Mouse (Mus musculus): Measurements from ENCODE around the gene March4.

March4 gene

GRCm38 (mm10) chr1:72449752-72450151, 87.0 kb downstream of the March4 start:
- DNase-seq (ENCODE audit: low spot score in 2 of 2) = no peak

- no peak for DNase-seq (ENCODE audit: low spot score in 2 of 2)
Observed at GRCm38 (mm10) chr1:72442747-72443146, 94.0 kb downstream of the March4 start.

- peak; percentile 18 to 34 for DNase-seq (ENCODE audit: low spot score in 2 of 2)
Observed at GRCm38 (mm10) chr1:72439146-72439545, 97.6 kb downstream of the March4 start.

- DNase-seq (ENCODE audit: low spot score in 2 of 2) = no peak
Observed at GRCm38 (mm10) chr1:72436967-72437366, 99.8 kb downstream of the March4 start.

GRCm38 (mm10) chr1:72434510-72434909, 102.2 kb downstream of the March4 start:
- no peak for DNase-seq (ENCODE audit: low spot score in 2 of 2)

GRCm38 (mm10) chr1:72432579-72432978, 104.2 kb downstream of the March4 start:
- DNase-seq (ENCODE audit: low spot score in 2 of 2) = no peak

GRCm38 (mm10) chr1:72429107-72429807, 107.5 kb downstream of the March4 start:
- no peak for DNase-seq (ENCODE audit: low spot score in 2 of 2)

- DNase-seq (ENCODE audit: low spot score in 2 of 2) = no peak
Observed at GRCm38 (mm10) chr1:72428526-72428925, 108.2 kb downstream of the March4 start.

GRCm38 (mm10) chr1:72426456-72426855, 110.3 kb downstream of the March4 start:
- DNase-seq (ENCODE audit: low spot score in 2 of 2) = no peak

- DNase-seq (ENCODE audit: low spot score in 2 of 2) = no peak
Observed at GRCm38 (mm10) chr1:72422121-72422520, 114.6 kb downstream of the March4 start.

- DNase-seq (ENCODE audit: low spot score in 2 of 2) = no peak
Observed at GRCm38 (mm10) chr1:72420220-72420619, 116.5 kb downstream of the March4 start.

- no peak for DNase-seq (ENCODE audit: low spot score in 2 of 2)
Observed at GRCm38 (mm10) chr1:72418744-72419655, 117.7 kb downstream of the March4 start.

- DNase-seq (ENCODE audit: low spot score in 2 of 2) = no peak
Observed at GRCm38 (mm10) chr1:72414561-72415253, 122.0 kb downstream of the March4 start.

- no peak for DNase-seq (ENCODE audit: low spot score in 2 of 2)
Observed at GRCm38 (mm10) chr1:72414133-72414532, 122.6 kb downstream of the March4 start.

GRCm38 (mm10) chr1:72413205-72413604, 123.5 kb downstream of the March4 start:
- DNase-seq (ENCODE audit: low spot score in 2 of 2) = no peak

GRCm38 (mm10) chr1:72411108-72411507, 125.6 kb downstream of the March4 start:
- DNase-seq (ENCODE audit: low spot score in 2 of 2) = no peak

GRCm38 (mm10) chr1:72409936-72410335, 126.8 kb downstream of the March4 start:
- no peak for DNase-seq (ENCODE audit: low spot score in 2 of 2)

GRCm38 (mm10) chr1:72406505-72407079, 130.1 kb downstream of the March4 start:
- no peak for DNase-seq (ENCODE audit: low spot score in 2 of 2)

- DNase-seq (ENCODE audit: low spot score in 2 of 2) = no peak
Observed at GRCm38 (mm10) chr1:72401331-72402069, 135.2 kb downstream of the March4 start.

GRCm38 (mm10) chr1:72400616-72401015, 136.1 kb downstream of the March4 start:
- DNase-seq (ENCODE audit: low spot score in 2 of 2) = no peak

- no peak for DNase-seq (ENCODE audit: low spot score in 2 of 2)
Observed at GRCm38 (mm10) chr1:72399720-72400401, 136.9 kb downstream of the March4 start.

All from frontal cortex, postnatal 10 days (tissue).